Mouse (Mus musculus): ENCODE measurements around the gene Slc10a1. TPM values are rescaled to one million over a fixed set of nuclear protein-coding genes. Genes with fewer than 3 reads are reported as not detected.

The Slc10a1 gene
- polyA plus RNA-seq, 1 experiment from 2014 or later: 0.66 TPM

Other genes with a start within 250 kb of the Slc10a1 start
- gene Ccdc177, start 208.0 kb downstream of the Slc10a1 start, polyA plus RNA-seq (2014; fragmentation: Nextera tagmentation; extraction: Ambion mirVana): 3.1 and 3.6 TPM in 2 replicates
- gene Susd6, start 178.2 kb downstream of the Slc10a1 start, polyA plus RNA-seq (2014; fragmentation: Nextera tagmentation; extraction: Ambion mirVana): 11.6 and 13.6 TPM in 2 replicates
- 205 and 320 TPM in 2 replicates for gene Srsf5, start 23.2 kb downstream of the Slc10a1 start, polyA plus RNA-seq (2014; fragmentation: Nextera tagmentation; extraction: Ambion mirVana)
- gene Smoc1, start 58.1 kb upstream of the Slc10a1 start, polyA plus RNA-seq (2014; fragmentation: Nextera tagmentation; extraction: Ambion mirVana): 10.1 and 11.0 TPM in 2 replicates

Data from neural tube, embryonic 14.5 days (tissue).